Mouse (Mus musculus) erythroblast, embryonic 14.5 days (primary cell): ENCODE results near the gene Recql5.

Source experiments
- GATA1 ChIP-seq: IDR thresholded peaks from 2 replicates; pipeline ENCODE4 v1.6.1; 2012; ENCODE audit warnings: low read length, inconsistent platforms, mixed read lengths
- TAL1 ChIP-seq: IDR thresholded peaks from 3 replicates; pipeline ENCODE4 v1.6.1; 2012; ENCODE audit warnings: low read length, inconsistent platforms, mixed read lengths

GRCm38 (mm10) chr11:115964977-115965604 is 31.8 kb upstream of the Recql5 start:
- TF ChIP-seq GATA1, result no peak
- no peak for TF ChIP-seq TAL1
